Mouse (Mus musculus) liver, adult 2 months (tissue): Measurements from ENCODE around the gene Mcrip1. TPM values are rescaled to one million over a fixed set of nuclear protein-coding genes. Genes with fewer than 3 reads are reported as not detected.

ENCODE experiments used
- DNase-seq: peaks from one replicate; pipeline ENCODE4 v3.0.0-alpha.2; 2011; ENCODE audit warnings: low read depth, low spot score; ENCODE audit errors: extremely low read depth
- H3K27ac ChIP-seq: fragments of 200-500 bp; replicated peaks from 2 replicates; pipeline ENCODE4 v1.5.1; 2012; ENCODE audit warnings: low read depth, mild to moderate bottlenecking, control low read depth, inconsistent platforms, low read length; ENCODE audit not compliant: insufficient read depth
- H3K27me3 ChIP-seq: fragments of 200-500 bp; 2 replicates; pipeline ENCODE4 v1.6.1; 2012; ENCODE audit warnings: mild to moderate bottlenecking, moderate library complexity, low read length, inconsistent platforms; ENCODE audit not compliant: control insufficient read depth, insufficient read depth
- H3K36me3 ChIP-seq: fragments of 200-500 bp; 2 replicates; pipeline ENCODE4 v1.6.1; 2012; ENCODE audit warnings: low read length, inconsistent platforms; ENCODE audit not compliant: control insufficient read depth, insufficient read depth
- H3K4me1 ChIP-seq: fragments of 200-500 bp; 2 replicates; pipeline ENCODE4 v1.6.1; 2011; ENCODE audit warnings: low read length; ENCODE audit not compliant: control insufficient read depth, insufficient read depth
- H3K4me3 ChIP-seq: fragments of 200-500 bp; 2 replicates; pipeline ENCODE4 v1.5.1; 2011; ENCODE audit warnings: low read depth, mild to moderate bottlenecking, control low read depth, low read length, moderate library complexity; ENCODE audit not compliant: insufficient read depth
- H3K79me2 ChIP-seq: fragments of 200-500 bp; 2 replicates; pipeline ENCODE4 v1.6.1; 2012; ENCODE audit warnings: inconsistent platforms, mild to moderate bottlenecking, low read length, moderate library complexity; ENCODE audit not compliant: control insufficient read depth, insufficient read depth
- H3K9ac ChIP-seq: fragments of 200-500 bp; 2 replicates; pipeline ENCODE4 v1.6.1; 2012; ENCODE audit warnings: low read depth, mild to moderate bottlenecking, control low read depth, inconsistent platforms, low read length
- CTCF ChIP-seq: fragments of 200-500 bp; IDR thresholded peaks from 2 replicates; pipeline ENCODE4 v1.5.1; 2011; ENCODE audit warnings: low read depth, low read length, control low read depth
- POLR2A ChIP-seq: fragments of 200-500 bp; IDR thresholded peaks from 2 replicates; pipeline ENCODE4 v1.6.1; 2011; ENCODE audit warnings: low read length, control low read depth; ENCODE audit not compliant: insufficient read depth; ENCODE audit errors: extremely low read depth
- WGBS: fragments of 180-500 bp; shearing (Covaris S2); methylation state at CpG from one replicate; pipeline ENCODE4 v1.1.7; 2018; 5-methylcytosine and 5-hydroxymethylcytosine counted together
- polyA plus RNA-seq: library from polyadenylated mRNA; depleted of rRNA; stranded (reverse); fragments of >200 nt; gene quantifications from 2 replicates; pipeline ENCODE4 v1.2.3, GENCODE M21; 2012
- total RNA-seq: library from RNA; depleted of rRNA; stranded (reverse); fragments of >200 nt; gene quantifications from 2 replicates; pipeline ENCODE4 v1.2.3, GENCODE M21; 2014

The Mcrip1 gene
- total and polyA plus RNA-seq, 2 experiments = 11.7 to 44.4 TPM

GRCm38 (mm10) chr11:120545964-120546363, 3.6 kb downstream of the Mcrip1 start:
- no peak overlapping the region for H3K4me3 ChIP-seq
- H3K27me3 ChIP-seq = no peaks in the 10 kb centered on the region
- WGBS = 91% methylated on average over 3 of the region's 3 CpGs
- H3K9ac ChIP-seq = no peak overlapping the region
- H3K36me3 ChIP-seq = no peaks in the 10 kb centered on the region
- DNase-seq = no peak
- no peak for TF ChIP-seq CTCF
- TF ChIP-seq POLR2A = no peak
- no peaks in the 10 kb centered on the region; the same call in 1 of the 2 replicates for H3K79me2 ChIP-seq
- H3K27ac ChIP-seq = no peak overlapping the region
- peaks cover 19% of the 10 kb centered on the region for H3K4me1 ChIP-seq

- DNase-seq = no peak
- WGBS = 61% methylated on average over 6 of the region's 6 CpGs
- no peak overlapping the region; the same call in 1 of the 2 replicates for H3K9ac ChIP-seq
- no peak overlapping the region; the same call in 1 of the 2 replicates for H3K27ac ChIP-seq
- TF ChIP-seq CTCF (no peak), POLR2A (no peak)
- H3K79me2 ChIP-seq = no peaks in the 10 kb centered on the region; the same call in 1 of the 2 replicates
- H3K36me3 ChIP-seq = no peaks in the 10 kb centered on the region
- H3K27me3 ChIP-seq = no peaks in the 10 kb centered on the region
- no peak overlapping the region for H3K4me3 ChIP-seq
- peaks cover 34% of the 10 kb centered on the region for H3K4me1 ChIP-seq
These were observed 7.2 kb downstream of the Mcrip1 start for GRCm38 (mm10) chr11:120542376-120542775.

DNA sequence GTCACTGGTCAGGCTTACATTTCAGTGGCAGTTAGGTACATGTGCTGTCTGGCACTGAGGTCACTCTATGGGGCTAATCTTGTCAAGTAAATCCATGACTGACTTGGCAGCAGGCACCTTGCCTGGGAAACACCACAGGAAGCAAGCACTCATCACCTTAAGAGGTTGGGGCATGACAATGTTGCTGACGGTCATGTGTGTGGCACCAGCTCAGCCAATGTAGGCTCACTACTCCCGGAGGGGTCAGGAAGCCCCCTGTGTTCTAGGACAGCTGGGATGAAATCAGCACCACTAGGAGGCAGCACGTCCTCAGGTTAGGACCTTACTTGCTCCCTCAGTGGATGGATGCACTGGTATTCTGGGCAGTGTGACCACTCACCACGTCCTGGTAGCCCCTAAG, 7.6 kb downstream of the Mcrip1 start:
- WGBS = 43% methylated on average over 4 of the region's 4 CpGs
- Histone ChIP-seq H3K4me1 (peaks cover 32% of the 10 kb centered on the region), H3K27ac (peak overlapping the region; percentile 9; the same call in 1 of the 2 replicates), H3K9ac (no peak overlapping the region), H3K27me3 (no peaks in the 10 kb centered on the region), H3K79me2 (no peaks in the 10 kb centered on the region; the same call in 1 of the 2 replicates), H3K4me3 (no peak overlapping the region), H3K36me3 (no peaks in the 10 kb centered on the region)
- TF ChIP-seq POLR2A = no peak
- TF ChIP-seq CTCF = peak; percentile 76
- DNase-seq = peak; percentile 68

DNA sequence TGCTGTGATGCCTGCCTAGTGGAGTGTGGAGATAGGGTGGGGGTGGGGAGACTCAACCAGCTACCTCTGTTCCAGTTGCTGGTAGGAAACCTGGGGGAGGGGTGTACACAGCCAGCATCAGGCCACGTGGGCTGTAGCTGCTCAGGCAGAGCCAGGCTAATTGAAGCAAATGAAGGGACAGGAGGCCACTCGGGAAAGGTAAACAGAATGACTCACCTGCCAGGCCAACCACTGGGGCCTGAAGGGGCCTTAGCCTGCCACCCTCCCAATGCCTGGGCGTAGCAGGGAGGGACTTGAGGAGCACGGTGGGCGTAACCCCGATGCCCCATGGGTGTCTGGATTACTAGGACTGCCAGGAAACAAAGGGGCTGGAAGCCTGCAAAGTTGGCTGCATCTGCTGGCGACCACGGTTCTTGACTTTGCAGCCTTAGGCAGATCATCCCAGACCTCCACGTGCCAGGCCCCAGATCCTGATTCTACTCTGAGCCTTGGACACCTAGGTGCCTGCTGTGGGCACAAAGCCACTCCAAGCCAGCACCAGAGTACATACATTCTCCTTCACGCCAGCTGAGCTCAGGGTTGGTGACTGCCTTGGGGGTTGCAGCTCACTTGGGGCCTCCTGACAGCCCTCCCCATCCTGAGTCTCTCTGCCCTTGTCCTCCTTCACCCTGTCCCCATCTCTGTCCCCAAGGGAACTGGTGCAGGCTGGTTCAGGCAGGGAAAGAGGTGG, 10.1 kb downstream of the Mcrip1 start:
- H3K79me2 ChIP-seq = peaks cover 5% of the 10 kb centered on the region; the same call in 1 of the 2 replicates
- peaks cover 36% of the 10 kb centered on the region for H3K4me1 ChIP-seq
- H3K36me3 ChIP-seq = peaks cover 2% of the 10 kb centered on the region; the same call in 1 of the 2 replicates
- peak overlapping the region; percentile 69 for H3K27ac ChIP-seq
- no peak overlapping the region for H3K4me3 ChIP-seq
- peak; percentile 91 for DNase-seq
- no peaks in the 10 kb centered on the region for H3K27me3 ChIP-seq
- H3K9ac ChIP-seq = peak overlapping the region; percentile 26
- WGBS = 20% methylated on average over 10 of the region's 10 CpGs
- TF ChIP-seq POLR2A (no peak), CTCF (no peak)

GRCm38 (mm10) chr11:120538955-120539284, 10.6 kb downstream of the Mcrip1 start:
- TF ChIP-seq CTCF (no peak), POLR2A (no peak)
- H3K79me2 ChIP-seq = peaks cover 7% of the 10 kb centered on the region; the same call in 1 of the 2 replicates
- H3K27ac ChIP-seq = peak overlapping the region; percentile 64
- no peak for DNase-seq
- H3K9ac ChIP-seq = peak overlapping the region; percentile 7
- H3K36me3 ChIP-seq = peaks cover 2% of the 10 kb centered on the region; the same call in 1 of the 2 replicates
- 25% methylated on average over 8 of the region's 8 CpGs for WGBS
- no peaks in the 10 kb centered on the region for H3K27me3 ChIP-seq
- peaks cover 38% of the 10 kb centered on the region for H3K4me1 ChIP-seq
- H3K4me3 ChIP-seq = no peak overlapping the region

- 8% methylated on average over 3 of the region's 3 CpGs for WGBS
- Histone ChIP-seq H3K79me2 (peaks cover 7% of the 10 kb centered on the region; the same call in 1 of the 2 replicates), H3K9ac (peak overlapping the region; percentile 10), H3K27ac (peak overlapping the region; percentile 64), H3K27me3 (no peaks in the 10 kb centered on the region), H3K4me3 (no peak overlapping the region), H3K36me3 (peaks cover 2% of the 10 kb centered on the region; the same call in 1 of the 2 replicates), H3K4me1 (peaks cover 38% of the 10 kb centered on the region)
- TF ChIP-seq POLR2A (no peak), CTCF (no peak)
- peak; percentile 95 for DNase-seq
These were observed 11.0 kb downstream of the Mcrip1 start for GRCm38 (mm10) chr11:120538485-120538884.
